Mouse (Mus musculus): ENCODE results near the gene Dgki. TPM values are rescaled to one million over a fixed set of nuclear protein-coding genes. Genes with fewer than 3 reads are reported as not detected.

Dgki gene
- polyA plus RNA-seq, 1 experiment = 0.20 TPM

- no peaks in the 10 kb centered on the region for H3K36me3 ChIP-seq (ENCODE audit: control insufficient read depth, insufficient read depth, low read length)
- WGBS = 88% methylated on average over 5 of the region's 5 CpGs
- H3K4me3 ChIP-seq (ENCODE audit: low read depth, low read length) = no peak overlapping the region
- no peaks in the 10 kb centered on the region for H3K27me3 ChIP-seq (ENCODE audit: control insufficient read depth, insufficient read depth, low read length)
- TF ChIP-seq CTCF (IDR thresholded peaks at IDR 0.05; ENCODE audit: extremely low read depth, insufficient read length, insufficient replicate concordance, low read depth, low read length) = no peak
- TF ChIP-seq POLR2A (IDR thresholded peaks at IDR 0.05; ENCODE audit: low read depth, low read length) = no peak
- no peaks in the 10 kb centered on the region for H3K4me1 ChIP-seq (ENCODE audit: control insufficient read depth, insufficient read depth, insufficient read length, low read length)
- H3K27ac ChIP-seq (ENCODE audit: insufficient read depth, low read depth, low read length) = no peak overlapping the region
These were observed 57.2 kb downstream of the Dgki start for GRCm38 (mm10) chr6:37242769-37243121.

GRCm38 (mm10) chr6:37242100-37242768, 57.8 kb downstream of the Dgki start:
- 70% methylated on average over 6 of the region's 6 CpGs for WGBS
- TF ChIP-seq POLR2A (IDR thresholded peaks at IDR 0.05; ENCODE audit: low read depth, low read length) = no peak
- no peak for TF ChIP-seq CTCF (IDR thresholded peaks at IDR 0.05; ENCODE audit: extremely low read depth, insufficient read length, insufficient replicate concordance, low read depth, low read length)
- no peaks in the 10 kb centered on the region for H3K27me3 ChIP-seq (ENCODE audit: control insufficient read depth, insufficient read depth, low read length)
- H3K4me1 ChIP-seq (ENCODE audit: control insufficient read depth, insufficient read depth, insufficient read length, low read length) = no peaks in the 10 kb centered on the region
- no peak overlapping the region for H3K27ac ChIP-seq (ENCODE audit: insufficient read depth, low read depth, low read length)
- no peak overlapping the region for H3K4me3 ChIP-seq (ENCODE audit: low read depth, low read length)
- no peaks in the 10 kb centered on the region for H3K36me3 ChIP-seq (ENCODE audit: control insufficient read depth, insufficient read depth, low read length)

GRCm38 (mm10) chr6:37241434-37241833, 58.5 kb downstream of the Dgki start:
- no peaks in the 10 kb centered on the region for H3K36me3 ChIP-seq (ENCODE audit: control insufficient read depth, insufficient read depth, low read length)
- TF ChIP-seq CTCF (IDR thresholded peaks at IDR 0.05; ENCODE audit: extremely low read depth, insufficient read length, insufficient replicate concordance, low read depth, low read length) (no peak), POLR2A (IDR thresholded peaks at IDR 0.05; ENCODE audit: low read depth, low read length) (no peak)
- H3K27ac ChIP-seq (ENCODE audit: insufficient read depth, low read depth, low read length) = no peak overlapping the region
- WGBS = 84% methylated on average over 4 of the region's 4 CpGs
- H3K4me1 ChIP-seq (ENCODE audit: control insufficient read depth, insufficient read depth, insufficient read length, low read length) = no peaks in the 10 kb centered on the region
- no peaks in the 10 kb centered on the region for H3K27me3 ChIP-seq (ENCODE audit: control insufficient read depth, insufficient read depth, low read length)
- no peak overlapping the region for H3K4me3 ChIP-seq (ENCODE audit: low read depth, low read length)

GRCm38 (mm10) chr6:37240140-37240539, 59.8 kb downstream of the Dgki start:
- H3K27me3 ChIP-seq (ENCODE audit: control insufficient read depth, insufficient read depth, low read length) = no peaks in the 10 kb centered on the region
- WGBS = 80% methylated on average over 7 of the region's 7 CpGs
- no peaks in the 10 kb centered on the region for H3K36me3 ChIP-seq (ENCODE audit: control insufficient read depth, insufficient read depth, low read length)
- H3K4me1 ChIP-seq (ENCODE audit: control insufficient read depth, insufficient read depth, insufficient read length, low read length) = no peaks in the 10 kb centered on the region
- no peak overlapping the region for H3K4me3 ChIP-seq (ENCODE audit: low read depth, low read length)
- no peak for TF ChIP-seq CTCF (IDR thresholded peaks at IDR 0.05; ENCODE audit: extremely low read depth, insufficient read length, insufficient replicate concordance, low read depth, low read length)
- TF ChIP-seq POLR2A (IDR thresholded peaks at IDR 0.05; ENCODE audit: low read depth, low read length) = no peak
- H3K27ac ChIP-seq (ENCODE audit: insufficient read depth, low read depth, low read length) = no peak overlapping the region

- Histone ChIP-seq H3K27me3 (ENCODE audit: control insufficient read depth, insufficient read depth, low read length) (no peaks in the 10 kb centered on the region), H3K36me3 (ENCODE audit: control insufficient read depth, insufficient read depth, low read length) (no peaks in the 10 kb centered on the region), H3K27ac (ENCODE audit: insufficient read depth, low read depth, low read length) (no peak overlapping the region), H3K4me1 (ENCODE audit: control insufficient read depth, insufficient read depth, insufficient read length, low read length) (no peaks in the 10 kb centered on the region), H3K4me3 (ENCODE audit: low read depth, low read length) (no peak overlapping the region)
- WGBS = 53% methylated on average over 2 of the region's 2 CpGs
- TF ChIP-seq CTCF (IDR thresholded peaks at IDR 0.05; ENCODE audit: extremely low read depth, insufficient read length, insufficient replicate concordance, low read depth, low read length) (no peak), POLR2A (IDR thresholded peaks at IDR 0.05; ENCODE audit: low read depth, low read length) (no peak)
These were observed 63.1 kb downstream of the Dgki start for GRCm38 (mm10) chr6:37236893-37237292.

- Histone ChIP-seq H3K36me3 (ENCODE audit: control insufficient read depth, insufficient read depth, low read length) (no peaks in the 10 kb centered on the region), H3K27me3 (ENCODE audit: control insufficient read depth, insufficient read depth, low read length) (no peaks in the 10 kb centered on the region), H3K4me1 (ENCODE audit: control insufficient read depth, insufficient read depth, insufficient read length, low read length) (no peaks in the 10 kb centered on the region), H3K4me3 (ENCODE audit: low read depth, low read length) (no peak overlapping the region), H3K27ac (ENCODE audit: insufficient read depth, low read depth, low read length) (no peak overlapping the region)
- no peak for TF ChIP-seq CTCF (IDR thresholded peaks at IDR 0.05; ENCODE audit: extremely low read depth, insufficient read length, insufficient replicate concordance, low read depth, low read length)
- 66% methylated on average over 6 of the region's 6 CpGs for WGBS
These were observed 68.8 kb downstream of the Dgki start for GRCm38 (mm10) chr6:37231148-37231547.

- Histone ChIP-seq H3K36me3 (ENCODE audit: control insufficient read depth, insufficient read depth, low read length) (no peaks in the 10 kb centered on the region), H3K4me1 (ENCODE audit: control insufficient read depth, insufficient read depth, insufficient read length, low read length) (no peaks in the 10 kb centered on the region), H3K4me3 (ENCODE audit: low read depth, low read length) (no peak overlapping the region), H3K27me3 (ENCODE audit: control insufficient read depth, insufficient read depth, low read length) (no peaks in the 10 kb centered on the region), H3K27ac (ENCODE audit: insufficient read depth, low read depth, low read length) (no peak overlapping the region)
- no peak for TF ChIP-seq POLR2A (IDR thresholded peaks at IDR 0.05; ENCODE audit: low read depth, low read length)
- no peak for TF ChIP-seq CTCF (IDR thresholded peaks at IDR 0.05; ENCODE audit: extremely low read depth, insufficient read length, insufficient replicate concordance, low read depth, low read length)
- WGBS = 67% methylated on average over 7 of the region's 7 CpGs
These were observed 77.0 kb downstream of the Dgki start for GRCm38 (mm10) chr6:37222947-37223510.
